Mouse (Mus musculus) small intestine, adult 2 months (tissue): Measurements from ENCODE around the gene Txn1.

Experiments
- CTCF ChIP-seq: fragments of 200-500 bp; IDR thresholded peaks from 2 replicates; pipeline ENCODE4 v1.5.1; 2012; ENCODE audit warnings: low read depth, mild to moderate bottlenecking, control low read depth, inconsistent platforms, low read length, moderate library complexity, mixed read lengths; ENCODE audit not compliant: insufficient replicate concordance, insufficient read length; ENCODE audit errors: extremely low read depth
- POLR2A ChIP-seq: fragments of 200-500 bp; IDR thresholded peaks from 2 replicates; pipeline ENCODE4 v1.6.1; 2012; ENCODE audit warnings: low read depth, mild to moderate bottlenecking, control low read depth, inconsistent platforms, low read length, moderate library complexity

GRCm38 (mm10) chr4:57970285-57970684 is 14.1 kb upstream of the Txn1 start:
- TF ChIP-seq CTCF (no peak), POLR2A (no peak)
